Mouse (Mus musculus): ENCODE results near the gene Lpp.

DNA sequence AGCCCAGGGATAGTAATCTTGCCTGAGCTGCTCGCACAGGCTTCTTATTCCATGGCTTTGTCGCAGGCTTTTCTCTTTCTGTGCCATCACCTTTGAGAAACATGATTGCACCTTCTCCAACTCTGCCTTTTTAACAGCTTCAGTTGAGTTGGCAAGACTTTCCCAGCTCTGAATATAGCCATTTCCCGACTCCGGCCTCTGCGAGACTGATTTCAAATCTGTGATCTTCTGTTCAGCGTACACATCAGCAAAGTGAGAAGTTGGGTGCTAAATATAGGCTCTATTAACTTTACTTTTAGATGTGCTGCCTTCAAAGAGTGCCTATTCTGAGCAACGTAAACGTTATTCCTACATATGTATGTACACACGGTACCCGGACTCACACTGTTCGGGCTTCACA, 597.0 kb downstream of the Lpp start:
- TF ChIP-seq CTCF (IDR thresholded peaks at IDR 0.05; ENCODE audit: control insufficient read depth, insufficient read depth, insufficient replicate concordance, low read depth, low read length) (no peak), POLR2A (IDR thresholded peaks at IDR 0.05; ENCODE audit: control insufficient read depth, low read depth, low read length) (no peak)

Data from testis, adult 2 months (tissue).